Mouse (Mus musculus): ENCODE data around the gene Exoc3l4. TPM values are rescaled to one million over a fixed set of nuclear protein-coding genes. Genes with fewer than 3 reads are reported as not detected.

The Exoc3l4 gene
- total RNA-seq, 2 experiments from 2014 or later, result 9.6 to 10.4 TPM

- no peak for DNase-seq (ENCODE audit: low spot score in 2 of 2)
Measured at GRCm38 (mm10) chr12:111448931-111449705, 32.3 kb downstream of the Exoc3l4 start.

GRCm38 (mm10) chr12:111450359-111450758 lies 33.5 kb downstream of the Exoc3l4 start:
- no peak for DNase-seq (ENCODE audit: low spot score in 2 of 2)

GRCm38 (mm10) chr12:111451561-111451960 lies 34.7 kb downstream of the Exoc3l4 start:
- no peak for DNase-seq (ENCODE audit: low spot score in 2 of 2)

GRCm38 (mm10) chr12:111454021-111454420 lies 37.2 kb downstream of the Exoc3l4 start:
- DNase-seq (ENCODE audit: low spot score in 2 of 2), result no peak

DNA sequence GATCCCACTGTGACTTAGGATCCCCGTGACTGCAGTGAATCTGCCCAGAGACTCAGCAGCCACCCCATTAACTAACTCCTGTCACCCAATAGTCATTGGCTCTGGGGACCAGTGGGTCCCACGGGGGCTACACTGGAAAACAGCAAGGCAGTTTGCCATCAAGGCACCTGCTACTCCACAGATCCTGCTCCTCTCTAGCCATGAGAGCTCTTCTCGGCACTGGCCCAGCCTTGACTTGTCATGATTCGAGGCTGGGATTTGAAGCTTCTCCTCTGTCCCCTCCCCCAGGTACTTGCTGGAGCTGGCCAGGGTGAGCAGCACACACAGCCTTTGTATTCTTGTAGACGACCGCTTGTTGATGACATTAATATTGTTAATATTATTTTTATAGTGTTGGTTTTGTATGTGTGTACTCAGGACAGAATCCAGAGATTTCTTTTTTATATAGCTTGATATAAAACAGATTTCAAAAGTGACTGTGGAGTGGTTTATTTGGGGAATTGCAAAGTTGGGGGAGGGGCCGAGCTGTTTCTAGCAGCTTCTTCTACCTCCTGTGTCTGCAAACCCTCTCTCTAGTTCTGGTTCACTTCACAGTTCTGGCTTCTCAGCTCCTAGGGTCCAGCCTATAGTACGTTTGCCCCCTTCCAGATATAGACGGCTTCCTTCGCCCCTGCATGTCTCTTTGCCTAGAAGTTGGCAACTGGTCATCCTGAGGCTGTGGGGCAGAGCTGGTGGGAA lies 37.9 kb downstream of the Exoc3l4 start:
- no peak for DNase-seq (ENCODE audit: low spot score in 2 of 2)

- DNase-seq (ENCODE audit: low spot score in 2 of 2), result no peak
Measured at GRCm38 (mm10) chr12:111455311-111455846, 38.6 kb downstream of the Exoc3l4 start.

DNA sequence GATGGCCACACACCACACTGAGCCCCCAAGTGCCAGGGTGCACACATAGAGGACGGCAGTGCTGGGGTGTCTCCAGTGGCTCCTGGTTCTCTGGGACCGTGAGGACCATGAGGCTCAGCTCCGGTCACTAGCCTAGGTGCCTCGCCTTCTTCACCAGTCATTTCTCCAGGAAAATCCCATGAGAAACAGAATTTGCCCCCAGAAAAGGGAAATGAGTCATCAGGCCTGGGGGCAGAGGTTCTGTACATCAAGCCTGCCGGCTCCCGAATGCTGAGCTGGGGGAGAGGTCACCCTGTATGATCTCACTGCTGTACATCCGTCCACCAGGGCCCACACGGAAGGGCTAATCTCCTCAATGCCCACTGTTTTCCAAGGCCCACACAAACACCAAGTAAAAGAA lies 39.0 kb downstream of the Exoc3l4 start:
- DNase-seq (ENCODE audit: low spot score in 2 of 2), result no peak

DNA sequence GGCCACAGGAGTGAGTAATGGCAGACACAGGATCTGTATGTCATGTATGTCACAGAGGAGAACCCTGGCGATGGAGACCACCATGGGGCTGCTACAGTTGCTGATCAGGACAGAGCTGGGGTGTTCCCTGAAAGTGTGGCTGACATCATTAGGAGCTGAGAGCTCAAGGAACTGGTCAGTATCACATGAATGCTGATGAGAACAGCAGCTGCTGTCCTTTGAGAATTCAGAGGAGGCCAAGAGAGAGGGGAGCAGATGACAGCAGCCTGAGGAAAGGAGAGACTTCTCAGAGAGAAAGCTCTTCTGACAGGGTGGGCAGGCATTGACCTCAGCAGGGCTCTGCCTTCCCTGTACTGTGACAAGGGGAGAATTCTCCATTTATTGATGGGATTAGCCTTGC lies 40.9 kb downstream of the Exoc3l4 start:
- no peak for DNase-seq (ENCODE audit: low spot score in 2 of 2)

DNA sequence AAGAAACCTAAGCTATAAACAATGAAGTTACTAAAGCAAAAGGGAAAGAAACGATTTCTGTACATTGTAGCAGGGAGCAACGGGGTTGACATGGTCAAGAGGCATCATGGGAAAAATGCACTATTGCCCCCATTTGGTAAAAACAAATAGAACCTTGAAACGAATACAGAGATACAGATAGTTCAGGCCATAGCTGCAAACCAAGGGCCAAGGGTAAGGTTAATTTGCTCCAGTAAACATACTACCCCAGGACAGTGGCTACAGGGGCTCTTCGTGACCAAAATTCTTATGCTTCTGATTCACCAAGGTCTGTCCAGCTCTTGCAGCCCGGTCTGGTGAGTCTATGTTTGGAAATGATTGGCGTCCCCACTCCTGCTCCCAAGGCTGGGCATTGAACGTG lies 46.8 kb downstream of the Exoc3l4 start:
- no peak for DNase-seq (ENCODE audit: low spot score in 2 of 2)

GRCm38 (mm10) chr12:111466369-111466768 lies 49.6 kb downstream of the Exoc3l4 start:
- no peak for DNase-seq (ENCODE audit: low spot score in 2 of 2)

GRCm38 (mm10) chr12:111468206-111468605 lies 51.4 kb downstream of the Exoc3l4 start:
- no peak for DNase-seq (ENCODE audit: low spot score in 2 of 2)

GRCm38 (mm10) chr12:111469507-111469906 lies 52.7 kb downstream of the Exoc3l4 start:
- DNase-seq (ENCODE audit: low spot score in 2 of 2), result peak; percentile 41 to 49

DNA sequence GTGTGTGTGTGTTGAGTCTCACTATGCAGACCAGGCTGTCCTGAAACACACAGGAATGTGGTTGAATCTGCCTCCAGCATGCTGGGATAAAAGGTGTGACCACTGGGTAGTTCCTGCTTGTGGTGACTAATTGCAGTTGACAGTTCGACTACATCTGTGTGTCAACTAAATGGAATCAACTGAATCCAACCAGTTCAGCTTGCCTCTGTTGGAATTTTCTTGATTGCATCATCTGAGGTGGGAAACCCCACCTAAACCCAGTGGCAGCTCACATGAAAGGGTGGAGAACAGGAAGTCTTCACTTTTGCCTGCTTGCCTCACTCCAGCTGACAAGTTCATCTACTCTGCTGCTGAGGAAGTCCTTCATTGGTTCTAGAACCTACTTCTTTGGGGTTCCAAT lies 54.3 kb downstream of the Exoc3l4 start:
- DNase-seq (ENCODE audit: low spot score in 2 of 2), result no peak

GRCm38 (mm10) chr12:111471721-111472120 lies 54.9 kb downstream of the Exoc3l4 start:
- DNase-seq (ENCODE audit: low spot score in 2 of 2), result no peak

DNA sequence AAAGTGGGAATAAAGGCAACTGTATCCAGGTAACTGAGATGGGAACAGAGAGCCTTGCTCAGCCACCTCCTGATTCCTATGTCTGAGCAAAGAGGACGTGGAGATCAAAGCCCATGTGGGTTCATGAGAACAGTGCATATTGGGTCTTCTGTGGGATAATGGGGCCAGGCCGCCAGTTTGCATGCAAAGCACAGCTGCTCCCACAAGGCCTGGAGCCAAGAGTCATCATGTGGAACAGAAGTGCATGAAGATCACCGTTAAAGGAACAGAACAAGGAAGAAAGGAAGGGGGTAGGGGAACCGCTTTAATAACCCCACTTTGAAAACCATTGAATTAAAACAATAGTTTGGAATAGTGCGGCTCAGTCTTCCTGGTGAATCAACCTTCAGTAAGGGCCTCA lies 56.1 kb downstream of the Exoc3l4 start:
- DNase-seq (ENCODE audit: low spot score in 2 of 2), result no peak

DNA sequence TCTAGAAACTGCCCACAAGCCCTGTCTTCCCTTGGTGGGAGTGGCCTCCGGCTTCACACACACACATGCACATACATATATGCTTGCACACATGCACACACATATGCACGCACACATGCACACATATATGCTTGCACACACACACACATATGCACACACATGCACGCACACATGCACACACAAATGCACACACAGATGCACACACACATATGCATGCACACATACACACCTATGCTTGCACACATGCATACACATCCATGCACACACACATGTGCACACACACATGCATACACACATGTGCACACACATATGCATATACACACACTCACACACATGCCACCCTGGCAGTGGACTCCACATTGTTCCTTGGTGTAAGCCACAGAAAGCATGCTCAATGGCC lies 57.6 kb downstream of the Exoc3l4 start:
- DNase-seq (ENCODE audit: low spot score in 2 of 2), result no peak

- DNase-seq (ENCODE audit: low spot score in 2 of 2), result no peak
Measured at GRCm38 (mm10) chr12:111474893-111475643, 58.3 kb downstream of the Exoc3l4 start.

GRCm38 (mm10) chr12:111478924-111479323 lies 62.1 kb downstream of the Exoc3l4 start:
- no peak for DNase-seq (ENCODE audit: low spot score in 2 of 2)

DNA sequence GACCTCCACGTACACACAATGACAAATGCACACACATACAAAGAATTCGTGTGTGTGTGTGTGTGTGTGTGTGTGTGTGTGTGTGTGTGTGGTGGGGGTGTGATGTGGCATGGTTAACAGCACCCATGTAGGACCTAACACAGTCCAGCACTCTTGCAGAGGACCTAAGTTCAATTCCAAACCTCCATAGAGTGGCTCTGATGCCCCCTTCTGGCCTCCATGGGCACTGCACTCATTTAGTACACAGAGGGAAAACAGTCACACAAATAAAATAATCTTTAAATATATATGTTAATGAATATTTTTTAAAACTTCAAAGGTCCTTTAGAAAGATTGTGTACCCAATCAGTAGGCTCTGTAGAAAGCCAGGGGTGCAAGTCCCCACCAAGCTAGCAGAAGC lies 63.1 kb downstream of the Exoc3l4 start:
- no peak for DNase-seq (ENCODE audit: low spot score in 2 of 2)
